Mouse (Mus musculus) small intestine, adult 2 months (tissue): ENCODE data around the gene Eif2s1. TPM values are rescaled to one million over a fixed set of nuclear protein-coding genes. Genes with fewer than 3 reads are reported as not detected.

Experiments used
- H3K27ac ChIP-seq: fragments of 200-500 bp; 2 replicates; pipeline ENCODE4 v1.5.1; 2012; ENCODE audit warnings: low read depth, low read length, control low read depth, inconsistent platforms; ENCODE audit not compliant: insufficient read depth
- H3K27me3 ChIP-seq: fragments of 200-500 bp; 2 replicates; pipeline ENCODE4 v1.6.1; 2012; ENCODE audit warnings: mild to moderate bottlenecking, moderate library complexity, low read length, inconsistent platforms; ENCODE audit not compliant: control insufficient read depth, insufficient read depth
- H3K36me3 ChIP-seq: fragments of 200-500 bp; 2 replicates; pipeline ENCODE4 v1.6.1; 2012; ENCODE audit warnings: mild to moderate bottlenecking, low read length, control low read depth, inconsistent platforms; ENCODE audit not compliant: control insufficient read depth, insufficient read depth
- H3K4me1 ChIP-seq: fragments of 200-500 bp; 2 replicates; pipeline ENCODE4 v1.6.1; 2012; ENCODE audit warnings: low read length, inconsistent platforms, mixed read lengths; ENCODE audit not compliant: control insufficient read depth, insufficient read depth, insufficient read length
- H3K4me3 ChIP-seq: fragments of 200-500 bp; 2 replicates; pipeline ENCODE4 v1.5.1; 2012; ENCODE audit warnings: low read depth, mild to moderate bottlenecking, control low read depth, inconsistent platforms, low read length, moderate library complexity
- CTCF ChIP-seq: fragments of 200-500 bp; IDR thresholded peaks from 2 replicates; pipeline ENCODE4 v1.5.1; 2012; ENCODE audit warnings: low read depth, mild to moderate bottlenecking, control low read depth, inconsistent platforms, low read length, moderate library complexity, mixed read lengths; ENCODE audit not compliant: insufficient replicate concordance, insufficient read length; ENCODE audit errors: extremely low read depth
- POLR2A ChIP-seq: fragments of 200-500 bp; IDR thresholded peaks from 2 replicates; pipeline ENCODE4 v1.6.1; 2012; ENCODE audit warnings: low read depth, mild to moderate bottlenecking, control low read depth, inconsistent platforms, low read length, moderate library complexity
- WGBS: fragments of 180-500 bp; shearing (Covaris S2); methylation state at CpG from one replicate; pipeline ENCODE4 v1.1.7; 2018; 5-methylcytosine and 5-hydroxymethylcytosine counted together
- polyA plus RNA-seq: library from polyadenylated mRNA; depleted of rRNA; stranded (reverse); fragments of >200 nt; gene quantifications from 2 replicates; pipeline ENCODE4 v1.2.3, GENCODE M21; 2012; rRNA removed

Eif2s1 gene
- polyA plus RNA-seq, 1 experiment: 2.0 TPM

DNA sequence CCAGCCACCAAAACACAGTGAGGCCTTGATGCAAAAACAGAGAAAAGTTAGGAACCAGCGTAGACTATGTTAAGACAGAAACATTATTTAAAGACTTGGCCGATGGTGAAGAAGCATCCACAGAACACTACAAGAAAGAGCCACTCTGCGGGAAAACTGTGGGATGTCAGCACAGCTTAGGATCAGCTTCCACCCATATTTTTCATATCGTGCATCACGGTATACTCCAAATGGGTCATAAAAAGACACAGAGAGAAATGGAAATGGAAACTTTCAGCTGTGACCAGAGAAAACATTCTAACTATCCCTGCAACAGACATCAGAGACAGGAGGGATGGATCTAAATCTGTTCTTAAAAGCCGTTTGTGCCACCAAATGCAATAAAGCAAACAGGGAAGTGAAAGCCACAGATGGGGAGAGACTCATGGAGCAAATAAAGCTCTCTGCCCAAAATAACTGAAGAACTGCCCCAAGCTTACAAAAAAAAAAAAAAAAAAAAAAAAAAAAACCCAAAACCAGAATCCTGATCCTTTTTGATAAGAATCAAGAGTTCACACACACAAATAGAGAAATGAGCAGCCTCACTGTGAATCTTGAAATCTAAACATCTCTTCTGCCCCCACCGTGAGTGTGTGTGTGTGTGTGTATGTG is 62.0 kb downstream of the Eif2s1 start:
- H3K27ac ChIP-seq: no peak overlapping the region
- no peak overlapping the region for H3K4me3 ChIP-seq
- TF ChIP-seq CTCF: no peak
- TF ChIP-seq POLR2A: no peak
- no peaks in the 10 kb centered on the region for H3K36me3 ChIP-seq
- H3K27me3 ChIP-seq: no peaks in the 10 kb centered on the region
- H3K4me1 ChIP-seq: peaks cover 2% of the 10 kb centered on the region; the same call in 1 of the 2 replicates
- 84% methylated on average over 7 of the region's 7 CpGs for WGBS

DNA sequence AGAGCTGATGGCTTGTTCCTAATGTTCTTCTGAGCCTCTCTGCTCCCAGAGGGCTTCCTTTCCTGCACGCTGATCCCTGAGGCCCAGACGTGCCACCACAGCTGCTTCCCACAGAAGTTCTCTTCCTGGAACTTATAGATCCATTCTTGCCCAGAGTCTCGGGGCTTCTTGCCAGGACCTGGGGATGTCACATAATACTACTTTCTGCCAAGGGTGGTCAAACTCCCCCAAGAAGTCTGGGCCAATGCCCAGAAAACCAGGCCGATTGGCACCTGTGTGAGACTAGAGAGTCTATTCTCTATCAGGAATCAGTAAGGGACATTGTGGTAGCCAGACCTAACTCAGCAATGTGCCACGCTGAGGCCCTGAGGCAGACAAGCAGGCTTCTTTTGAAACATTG is 65.7 kb downstream of the Eif2s1 start:
- no peak for TF ChIP-seq POLR2A
- TF ChIP-seq CTCF: no peak
- H3K4me1 ChIP-seq: no peaks in the 10 kb centered on the region
- no peaks in the 10 kb centered on the region for H3K36me3 ChIP-seq
- no peaks in the 10 kb centered on the region for H3K27me3 ChIP-seq
- no peak overlapping the region for H3K27ac ChIP-seq
- 78% methylated on average over 5 of the region's 5 CpGs for WGBS
- H3K4me3 ChIP-seq: no peak overlapping the region

DNA sequence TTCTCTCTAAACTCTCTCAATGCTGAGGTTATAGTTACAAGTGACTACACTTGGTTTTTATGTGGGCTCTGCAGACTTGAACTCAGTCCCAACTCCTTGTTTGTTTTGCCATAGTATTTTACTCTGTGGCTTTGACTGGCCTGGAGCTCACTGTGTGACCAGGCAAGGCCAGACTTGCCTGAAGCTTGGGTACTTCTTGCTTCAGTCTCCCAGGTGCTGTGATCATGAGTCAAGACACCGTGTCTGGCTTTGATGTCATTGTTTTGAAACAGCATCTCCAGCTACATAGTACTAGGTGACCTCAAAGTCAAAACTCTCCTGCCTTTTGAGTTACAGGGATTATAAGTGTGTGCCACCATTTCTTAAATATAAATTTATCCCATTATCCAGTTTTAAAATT is 68.3 kb downstream of the Eif2s1 start:
- no peak overlapping the region for H3K27ac ChIP-seq
- no peaks in the 10 kb centered on the region for H3K4me1 ChIP-seq
- 74% methylated on average over 1 of the region's 1 CpGs for WGBS
- H3K27me3 ChIP-seq: no peaks in the 10 kb centered on the region
- no peaks in the 10 kb centered on the region for H3K36me3 ChIP-seq
- H3K4me3 ChIP-seq: no peak overlapping the region
- no peak for TF ChIP-seq POLR2A
- TF ChIP-seq CTCF: no peak

DNA sequence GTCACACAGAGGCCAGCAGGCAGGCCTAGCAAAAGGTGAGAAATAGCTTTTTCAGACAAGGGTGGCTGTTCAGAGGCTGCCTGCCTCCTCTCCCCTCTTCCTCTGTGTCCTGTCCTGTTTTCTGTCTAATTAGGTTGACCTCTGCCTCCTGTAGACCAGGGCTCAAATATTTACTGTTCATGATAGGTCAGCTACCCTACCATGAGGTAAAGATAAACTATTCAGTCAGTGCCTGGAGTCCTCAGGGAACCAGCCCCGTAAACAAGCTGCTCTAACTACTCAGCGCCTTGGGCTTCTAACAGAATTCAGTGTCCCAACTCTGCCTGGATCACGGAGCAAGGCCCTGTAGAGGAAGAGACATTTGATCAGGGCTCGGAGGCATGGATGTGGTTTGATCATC is 74.9 kb downstream of the Eif2s1 start:
- no peak for TF ChIP-seq CTCF
- TF ChIP-seq POLR2A: no peak
- no peak overlapping the region for H3K27ac ChIP-seq
- H3K27me3 ChIP-seq: no peaks in the 10 kb centered on the region
- H3K4me3 ChIP-seq: no peak overlapping the region
- H3K36me3 ChIP-seq: no peaks in the 10 kb centered on the region
- H3K4me1 ChIP-seq: peaks cover 3% of the 10 kb centered on the region; the same call in 1 of the 2 replicates
- WGBS: 78% methylated on average over 4 of the region's 4 CpGs

Other genes with a start within 250 kb of the Eif2s1 start
- gene Fam71d, start 170.3 kb upstream of the Eif2s1 start, polyA plus RNA-seq: not detected in 2 replicates
- gene Mpp5, start 112.9 kb upstream of the Eif2s1 start, polyA plus RNA-seq: 0.39 and 1.7 TPM in 2 replicates
- 0.80 and 2.2 TPM in 2 replicates for gene Atp6v1d, start 181 bp upstream of the Eif2s1 start, polyA plus RNA-seq
- gene Plek2, start 45.1 kb downstream of the Eif2s1 start, polyA plus RNA-seq: 6.7 and 23.2 TPM in 2 replicates
- gene Tmem229b, start 145.8 kb downstream of the Eif2s1 start, polyA plus RNA-seq: 6.6 and 11.7 TPM in 2 replicates
- 8.4 and 18.1 TPM in 2 replicates for gene Plekhh1, start 167.3 kb downstream of the Eif2s1 start, polyA plus RNA-seq
- 7.5 and 9.9 TPM in 2 replicates for gene Pigh, start 227.8 kb downstream of the Eif2s1 start, polyA plus RNA-seq